ENCODE assay signal across 8 mouse cellular contexts in genomic region chr15:81961078-81961451, GRCm38 (mm10). TPM values are rescaled to one million over a fixed set of nuclear protein-coding genes. Genes with fewer than 3 reads are reported as not detected.
A peak's percentile ranks its signal among the peaks of the same experiment; 100 is the strongest.
DNase-seq lines count a peak whose midpoint lies in the region; ATAC-seq and TF ChIP-seq lines count a peak whose summit lies in the region.

No protein-coding gene starts in this region.

- no peak for TF ChIP-seq CTCF in kidney, adult 2 months (conservative IDR thresholded peaks at IDR 0.05; ENCODE audit: insufficient read depth, insufficient read length, low read depth, low read length)
- TF ChIP-seq CTCF in bone marrow, adult 2 months (IDR thresholded peaks at IDR 0.05; ENCODE audit: control insufficient read depth, insufficient read depth, low read length): no peak

- H3K4me2 ChIP-seq in midbrain, embryonic 11.5 days: peak overlapping the region; percentile 100

- intact Hi-C loops in left cerebral cortex, postnatal 14 days (cut with DNase I): loop anchor here (2.0 kb wide), 1 partner anchor 28 kb away; no protein-coding TSS in a partner anchor

- TF ChIP-seq POLR2A in kidney, adult 2 months (IDR thresholded peaks at IDR 0.05; ENCODE audit: low read depth, low read length): no peak
- no peak for TF ChIP-seq POLR2A in bone marrow, adult 2 months (IDR thresholded peaks at IDR 0.05; ENCODE audit: borderline replicate concordance, control insufficient read depth, low read depth, low read length)

- H3K27ac ChIP-seq in kidney, adult 2 months (ENCODE audit: insufficient read depth, low read depth, low read length): peak overlapping the region; percentile 41; the same call in 1 of the 2 replicates
- H3K27ac ChIP-seq in bone marrow, adult 2 months (ENCODE audit: control insufficient read depth, insufficient read depth, low read depth, low read length, poor library complexity): no peak overlapping the region
- peak overlapping the region; percentile 92 for H3K27ac ChIP-seq in hindbrain, embryonic 10.5 days
- no peak overlapping the region for H3K27ac ChIP-seq in midbrain, embryonic 11.5 days (ENCODE audit: low read depth, low read length)

- peak overlapping the region; percentile 30; the same call in 1 of the 2 replicates for H3K4me3 ChIP-seq in kidney, adult 2 months (ENCODE audit: insufficient read depth, low read depth, low read length)
- H3K4me3 ChIP-seq in bone marrow, adult 2 months (replicated peaks; ENCODE audit: control insufficient read depth, low read depth, low read length): peak overlapping the region; percentile 66
- H3K4me3 ChIP-seq in hindbrain, embryonic 10.5 days: peak overlapping the region; percentile 73
- H3K4me3 ChIP-seq in midbrain, embryonic 11.5 days (ENCODE audit: low read depth, low read length): peak overlapping the region; percentile 57

- 2% methylated on average over 6 of the region's 8 CpGs for WGBS in kidney, adult 2 months
- WGBS in bone marrow, adult 2 months: under 1% methylated on average over 8 of the region's 8 CpGs
- 4% methylated on average over 8 of the region's 8 CpGs for WGBS in hindbrain, embryonic 10.5 days
- 3% methylated on average over 7 of the region's 8 CpGs for WGBS in midbrain, embryonic 11.5 days

- no peaks in the 10 kb centered on the region for H3K4me1 ChIP-seq in kidney, adult 2 months (ENCODE audit: control insufficient read depth, insufficient read depth, low read length)
- H3K4me1 ChIP-seq in bone marrow, adult 2 months (ENCODE audit: control insufficient read depth, insufficient read depth, low read length): no peaks in the 10 kb centered on the region
- peaks cover 24% of the 10 kb centered on the region for H3K4me1 ChIP-seq in hindbrain, embryonic 10.5 days (replicated peaks)
- H3K4me1 ChIP-seq in midbrain, embryonic 11.5 days (ENCODE audit: control insufficient read depth, insufficient read depth, low read length): peaks cover 2% of the 10 kb centered on the region

- ATAC-seq in midbrain, embryonic 11.5 days (ENCODE audit: low FRiP score): peak; percentile 53
- ATAC-seq in cerebellum, adult (ENCODE audit: insufficient number of reproducible peaks, low FRiP score, low TSS enrichment): no peak

- no peaks in the 10 kb centered on the region for H3K9me3 ChIP-seq in hindbrain, embryonic 10.5 days
- H3K9me3 ChIP-seq in midbrain, embryonic 11.5 days (ENCODE audit: control insufficient read depth, low read length): no peaks in the 10 kb centered on the region

- H3K9ac ChIP-seq in midbrain, embryonic 11.5 days (ENCODE audit: low read length): peak overlapping the region; percentile 33; the same call in 1 of the 2 replicates

- DNase-seq in kidney, adult 2 months: no peak
- no peak for DNase-seq in kidney, adult 18-20 months
- DNase-seq in hindbrain, embryonic 10.5 days (ENCODE audit: low spot score): no peak
- DNase-seq in midbrain, embryonic 11.5 days (ENCODE audit: low spot score, missing footprints): no peak
- no peak for DNase-seq in left cerebral cortex, postnatal 14 days (ENCODE audit: low spot score in 2 of 2)
- no peak for DNase-seq in Muller cell, postnatal 12 days (ENCODE audit: inconsistent ontology term)

- H3K27me3 ChIP-seq in kidney, adult 2 months (replicated peaks; ENCODE audit: control insufficient read depth, insufficient read depth, low read length): no peaks in the 10 kb centered on the region
- H3K27me3 ChIP-seq in hindbrain, embryonic 10.5 days (ENCODE audit: insufficient read depth, poor library complexity, severe bottlenecking): no peaks in the 10 kb centered on the region
- H3K27me3 ChIP-seq in midbrain, embryonic 11.5 days (ENCODE audit: control insufficient read depth, insufficient read depth, low read length): no peaks in the 10 kb centered on the region

- H3K36me3 ChIP-seq in kidney, adult 2 months (ENCODE audit: control insufficient read depth, insufficient read depth, low read length): no peaks in the 10 kb centered on the region
- 0 out of 2 replicates have a peak, but pooled peaks cover 6% of the 10 kb centered on the region for H3K36me3 ChIP-seq in hindbrain, embryonic 10.5 days
- no peaks in the 10 kb centered on the region for H3K36me3 ChIP-seq in midbrain, embryonic 11.5 days (ENCODE audit: control insufficient read depth, insufficient read depth, low read length)

RNA-seq across cellular contexts. Expression of gene Pmm1, which starts 0.3 kb away (rescaled TPM):
- polyA plus RNA-seq in kidney, adult 2 months (2012; rRNA removed): 50.7 and 51.4 TPM in 2 replicates
- polyA plus RNA-seq in bone marrow, adult 2 months (2011; ENCODE audit: insufficient read depth, insufficient read length, low replicate concordance, missing spikeins): 23.1 and 51.8 TPM in 2 replicates
- polyA plus RNA-seq in hindbrain, embryonic 10.5 days (2016; fragmentation: Nextera tagmentation; extraction: Ambion mirVana): 37.3 and 39.0 TPM in 2 replicates
- polyA plus RNA-seq in midbrain, embryonic 11.5 days (2014; fragmentation: Nextera tagmentation; extraction: Ambion mirVana): 26.9 and 29.8 TPM in 2 replicates
- 100 to 1,000 TPM; 190 to 201 TPM for total RNA-seq in left cerebral cortex, postnatal 14 days (2021)

RNA-seq across cellular contexts. Expression of gene 1700029P11Rik, which starts 19.3 kb away (rescaled TPM):
- polyA plus RNA-seq in kidney, adult 2 months (2012; rRNA removed): 0.08 and 0.15 TPM in 2 replicates
- polyA plus RNA-seq in bone marrow, adult 2 months (2011; ENCODE audit: insufficient read depth, insufficient read length, low replicate concordance, missing spikeins): 3.0 TPM in 1 of 2 replicates, not detected in the other
- not detected in 2 replicates for polyA plus RNA-seq in hindbrain, embryonic 10.5 days (2016; fragmentation: Nextera tagmentation; extraction: Ambion mirVana)
- not detected in 2 replicates for polyA plus RNA-seq in midbrain, embryonic 11.5 days (2014; fragmentation: Nextera tagmentation; extraction: Ambion mirVana)
- not detected for total RNA-seq in left cerebral cortex, postnatal 14 days (2021)

RNA-seq across cellular contexts. Expression of gene Csdc2, which starts 24.5 kb away (rescaled TPM):
- 5.6 and 6.0 TPM in 2 replicates for polyA plus RNA-seq in kidney, adult 2 months (2012; rRNA removed)
- polyA plus RNA-seq in bone marrow, adult 2 months (2011; ENCODE audit: insufficient read depth, insufficient read length, low replicate concordance, missing spikeins): 0.80 TPM in 1 of 2 replicates, not detected in the other
- polyA plus RNA-seq in hindbrain, embryonic 10.5 days (2016; fragmentation: Nextera tagmentation; extraction: Ambion mirVana): 13.8 and 33.7 TPM in 2 replicates
- 18.0 and 18.9 TPM in 2 replicates for polyA plus RNA-seq in midbrain, embryonic 11.5 days (2014; fragmentation: Nextera tagmentation; extraction: Ambion mirVana)
- total RNA-seq in left cerebral cortex, postnatal 14 days (2021): 100 to 1,000 TPM; 109 to 112 TPM

RNA-seq across cellular contexts. Expression of gene Xrcc6, which starts 26.6 kb away (rescaled TPM):
- 15.6 and 22.1 TPM in 2 replicates for polyA plus RNA-seq in kidney, adult 2 months (2012; rRNA removed)
- polyA plus RNA-seq in bone marrow, adult 2 months (2011; ENCODE audit: insufficient read depth, insufficient read length, low replicate concordance, missing spikeins): 60.8 and 96.2 TPM in 2 replicates
- polyA plus RNA-seq in hindbrain, embryonic 10.5 days (2016; fragmentation: Nextera tagmentation; extraction: Ambion mirVana): 62.1 and 75.1 TPM in 2 replicates
- 58.4 and 62.2 TPM in 2 replicates for polyA plus RNA-seq in midbrain, embryonic 11.5 days (2014; fragmentation: Nextera tagmentation; extraction: Ambion mirVana)
- total RNA-seq in left cerebral cortex, postnatal 14 days (2021): 10 to 100 TPM; 18.7 to 23.9 TPM

RNA-seq across cellular contexts. Expression of gene Polr3h, which starts 35.0 kb away (rescaled TPM):
- polyA plus RNA-seq in kidney, adult 2 months (2012; rRNA removed): 16.1 and 20.2 TPM in 2 replicates
- polyA plus RNA-seq in bone marrow, adult 2 months (2011; ENCODE audit: insufficient read depth, insufficient read length, low replicate concordance, missing spikeins): 12.4 and 12.5 TPM in 2 replicates
- polyA plus RNA-seq in hindbrain, embryonic 10.5 days (2016; fragmentation: Nextera tagmentation; extraction: Ambion mirVana): 84.8 and 86.3 TPM in 2 replicates
- 66.9 and 75.6 TPM in 2 replicates for polyA plus RNA-seq in midbrain, embryonic 11.5 days (2014; fragmentation: Nextera tagmentation; extraction: Ambion mirVana)
- 10 to 100 TPM; 52.8 to 53.9 TPM for total RNA-seq in left cerebral cortex, postnatal 14 days (2021)

Comparison
In these comparisons a context has a peak if more than half of its experiments do, and no peak if none do; other contexts are left out.
1. H3K27ac ChIP-seq: peak in kidney, adult 2 months (single experiment) and hindbrain, embryonic 10.5 days (single experiment); none in bone marrow, adult 2 months (single experiment) and midbrain, embryonic 11.5 days (single experiment).
2. Peak in every context shown above with its lines, with median percentiles within 50 percentile points of each other: H3K4me3 ChIP-seq.